Mouse (Mus musculus) left cerebral cortex, adult 11 months (tissue): ENCODE measurements around the gene Aspdh.

Experiments used
- DNase-seq: peaks from one replicate; pipeline ENCODE4 v3.0.0; 2022; ENCODE audit warnings: low spot score

Aspdh gene

GRCm38 (mm10) chr7:44497361-44498055 is 32.3 kb downstream of the Aspdh start:
- no peak for DNase-seq

GRCm38 (mm10) chr7:44498922-44499321 is 33.7 kb downstream of the Aspdh start:
- no peak for DNase-seq

- no peak for DNase-seq
Measured at GRCm38 (mm10) chr7:44500046-44500445, 34.9 kb downstream of the Aspdh start.

- DNase-seq = no peak
Measured at GRCm38 (mm10) chr7:44501563-44502115, 36.4 kb downstream of the Aspdh start.

- no peak for DNase-seq
Measured at GRCm38 (mm10) chr7:44507491-44507890, 42.3 kb downstream of the Aspdh start.
